ENCODE assay signal across 8 mouse cellular contexts in the genomic region with DNA sequence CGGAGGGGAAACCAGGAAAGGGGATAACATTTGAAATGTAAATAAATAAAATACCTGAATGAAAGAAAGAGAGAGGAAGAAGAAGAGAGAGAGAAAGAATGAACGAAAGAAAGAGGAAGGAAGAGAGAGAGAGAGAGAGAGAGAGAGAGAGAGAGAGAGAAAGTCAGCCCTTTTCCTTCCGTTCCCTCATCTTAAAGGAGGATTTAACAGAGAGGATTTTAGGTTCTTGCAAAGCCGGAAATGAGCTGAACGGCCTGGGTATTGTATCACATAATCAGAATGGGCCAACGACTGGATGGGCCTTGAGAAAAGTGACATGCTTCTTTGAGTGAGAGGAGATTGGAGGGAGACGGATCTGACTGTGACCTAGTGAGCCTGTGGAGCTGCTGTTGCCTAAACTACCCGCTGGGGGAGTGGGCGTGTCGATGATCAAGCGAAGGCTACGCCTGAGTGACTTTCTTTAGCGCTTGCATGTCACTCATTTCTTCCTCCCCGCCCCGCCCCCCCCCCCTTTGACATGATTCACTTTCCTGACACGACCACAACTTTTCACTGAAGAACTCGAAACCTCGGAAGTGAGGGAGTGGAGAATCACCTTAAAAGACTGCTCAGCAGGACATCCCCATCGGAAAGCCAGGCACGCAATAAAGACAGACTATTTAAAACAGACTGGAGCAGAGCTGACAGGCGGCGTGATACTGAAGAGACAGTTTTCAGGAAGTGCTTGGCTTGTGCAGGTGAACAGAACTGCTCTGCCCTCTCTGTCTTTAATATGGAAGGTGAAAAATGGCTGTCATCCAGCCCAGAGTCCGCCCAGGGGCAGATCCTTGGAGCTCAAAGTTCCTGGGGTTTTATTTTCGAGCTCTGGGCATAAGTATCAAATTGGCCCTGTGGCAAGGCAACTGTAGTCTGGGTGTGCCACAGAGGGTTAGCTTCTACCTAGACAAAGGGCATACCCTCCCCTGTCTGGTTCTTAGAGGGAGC. TPM values are rescaled to one million over a fixed set of nuclear protein-coding genes. Genes with fewer than 3 reads are reported as not detected.
DNase-seq lines count a peak whose midpoint lies in the region; ATAC-seq and TF ChIP-seq lines count a peak whose summit lies in the region.

No protein-coding gene starts in this region.

- in situ Hi-C loops in CH12.LX (cut with MboI; ENCODE audit: low pct_ligation_motif_present, low pct_unique_long_range_greater_than_20kb, low sequenced_read_pairs) = loop anchor here (5.0 kb wide), 3 partner anchors 88 to 372 kb away; no protein-coding TSS in a partner anchor

- no peak for TF ChIP-seq POLR2A in CH12.LX (IDR thresholded peaks at IDR 0.05; ENCODE audit: low read depth, low read length)

- TF ChIP-seq CTCF in CH12.LX (conservative IDR thresholded peaks at IDR 0.05 in 1 of 2, IDR thresholded peaks at IDR 0.05 in 1 of 2; ENCODE audit: low read depth in 2 of 2, low read length in 2 of 2) = peak in 1 of 2 experiments; percentile 43; a peak in 2 of 4 replicates

- peaks cover 3% of the 10 kb centered on the region for H3K27me3 ChIP-seq in CH12.LX (replicated peaks)
- peaks cover 45% of the 10 kb centered on the region for H3K27me3 ChIP-seq in forebrain, embryonic 12.5 days

- H3K9me3 ChIP-seq in CH12.LX (replicated peaks; ENCODE audit: low read length) = no peaks in the 10 kb centered on the region
- H3K9me3 ChIP-seq in forebrain, embryonic 12.5 days = no peaks in the 10 kb centered on the region

- H3K27ac ChIP-seq in CH12.LX (ENCODE audit: insufficient read depth, low read depth) = no peak overlapping the region
- no peak overlapping the region for H3K27ac ChIP-seq in forebrain, embryonic 12.5 days

- peak overlapping the region; percentile 58 for H3K9ac ChIP-seq in CH12.LX (ENCODE audit: insufficient read depth, low read depth)
- H3K9ac ChIP-seq in forebrain, embryonic 12.5 days = no peak overlapping the region

- H3K36me3 ChIP-seq in CH12.LX (replicated peaks in 1 of 2; ENCODE audit: control insufficient read depth in 1 of 2, insufficient read depth in 1 of 2, low read length in 1 of 2) = no peaks in the 10 kb centered on the region
- no peaks in the 10 kb centered on the region for H3K36me3 ChIP-seq in forebrain, embryonic 12.5 days (replicated peaks)

- peak; percentile 94 for DNase-seq in CH12.LX (ENCODE audit: extremely low read depth)
- peak; percentile 93 for DNase-seq in adrenal gland, postnatal 14 days
- peak; percentile 75 to 78 for DNase-seq in heart, postnatal 36 days
- peak; percentile 63 for DNase-seq in layer of hippocampus, adult 9-11 months
- peak; percentile 90 to 91 for DNase-seq in lung, postnatal 4 days
- peak; percentile 61 to 69 for DNase-seq in right cerebral cortex, adult 2 months (ENCODE audit: low spot score in 2 of 2)
- DNase-seq in yolk sac, embryonic 10.5 days (ENCODE audit: low spot score) = peak; percentile 59

- TF ChIP-seq RAD21 in CH12.LX (IDR thresholded peaks at IDR 0.05; ENCODE audit: low read depth, low read length) = peak; percentile 18

- WGBS in forebrain, embryonic 12.5 days = 3% methylated on average over 22 of the region's 24 CpGs

- no peaks in the 10 kb centered on the region for H3K79me2 ChIP-seq in CH12.LX (replicated peaks; ENCODE audit: control insufficient read depth, extremely low read depth, insufficient read depth, poor library complexity, severe bottlenecking)

- TF ChIP-seq EP300 in CH12.LX (IDR thresholded peaks at IDR 0.05; ENCODE audit: low read length) = 0 out of 2 replicates have a peak, but pooled peaks have one; percentile 25

- dilution Hi-C loops in CH12.LX (cut with MboI; ENCODE audit: extremely low pct_ligation_motif_present, extremely low pct_unique_long_range_greater_than_20kb, low sequenced_read_pairs) = no loop called here

- peak overlapping the region; percentile 100 for H3K4me2 ChIP-seq in CH12.LX (ENCODE audit: insufficient read depth, low read depth, poor library complexity, severe bottlenecking)
- peak overlapping the region; percentile 49 for H3K4me2 ChIP-seq in forebrain, embryonic 12.5 days

- H3K4me1 ChIP-seq in CH12.LX (ENCODE audit: control insufficient read depth in 1 of 2, insufficient read depth in 2 of 2) = peaks cover 2 to 32% of the 10 kb centered on the region in 2 experiments
- peaks cover 64% of the 10 kb centered on the region for H3K4me1 ChIP-seq in forebrain, embryonic 12.5 days

- peak overlapping the region; percentile 17 to 59 (median 39) for H3K4me3 ChIP-seq in CH12.LX (replicated peaks in 1 of 3; ENCODE audit: low read depth in 2 of 3, low read length in 2 of 3, poor library complexity in 1 of 3)
- peak overlapping the region; percentile 21 for H3K4me3 ChIP-seq in forebrain, embryonic 12.5 days (replicated peaks)

- peak; percentile 78 for ATAC-seq in forebrain, embryonic 12.5 days (ENCODE audit: low FRiP score)

- intact Hi-C loops in heart, postnatal 36 days (cut with DNase I) = loop anchor here (5.0 kb wide), 1 partner anchor 377 kb away; no protein-coding TSS in a partner anchor

TF ChIP-seq in CH12.LX, 34 proteins besides CTCF, POLR2A, EP300 and RAD21:
- TF ChIP-seq ELF1 (IDR thresholded peaks at IDR 0.05; ENCODE audit: low read depth, low read length) = peak; percentile 66
- 0 out of 2 replicates have a peak, but pooled peaks have one; percentile 11 for TF ChIP-seq TCF12 (IDR thresholded peaks at IDR 0.05; ENCODE audit: low read depth, low read length)
- no peak for TF ChIP-seq MXI1 (IDR thresholded peaks at IDR 0.05; ENCODE audit: low read depth, low read length)
- TF ChIP-seq BHLHE40 (IDR thresholded peaks at IDR 0.05; ENCODE audit: low read depth, low read length) = peak; percentile 51; the same call in 1 of the 2 replicates
- TF ChIP-seq GABPA (IDR thresholded peaks at IDR 0.05; ENCODE audit: insufficient replicate concordance, low read depth, low read length) = no peak
- TF ChIP-seq SIN3A (IDR thresholded peaks at IDR 0.05; ENCODE audit: low read length) = peak; percentile 53; the same call in 1 of the 2 replicates
- 0 out of 2 replicates have a peak, but pooled peaks have one; percentile 21 for TF ChIP-seq CHD2 (IDR thresholded peaks at IDR 0.05; ENCODE audit: low read length)
- TF ChIP-seq CHD1 (IDR thresholded peaks at IDR 0.05; ENCODE audit: low read depth, low read length) = no peak
- no peak for TF ChIP-seq NRF1 (IDR thresholded peaks at IDR 0.05; ENCODE audit: low read depth, low read length)
- no peak for TF ChIP-seq MYC (IDR thresholded peaks at IDR 0.05; ENCODE audit: low read depth, low read length)
- TF ChIP-seq SMC3 (IDR thresholded peaks at IDR 0.05; ENCODE audit: low read depth, low read length) = peak; percentile 24
- peak; percentile 63 for TF ChIP-seq MAZ (IDR thresholded peaks at IDR 0.05; ENCODE audit: low read depth, low read length)
- peak; percentile 56; the same call in 1 of the 2 replicates for TF ChIP-seq ETS1 (conservative IDR thresholded peaks at IDR 0.05; ENCODE audit: low read depth, low read length)
- TF ChIP-seq ZKSCAN1 (IDR thresholded peaks at IDR 0.05; ENCODE audit: borderline replicate concordance, low read depth, low read length) = no peak

RNA-seq across cellular contexts. Expression of a gene that starts 24.0 kb away (rescaled TPM):
- total RNA-seq in CH12.LX (2012; rRNA removed) = 2.4 and 5.9 TPM in 2 replicates
- 2.4 and 3.3 TPM in 2 replicates for total RNA-seq in CH12.LX (2014; rRNA removed)
- 7.3 and 10.3 TPM in 2 replicates for polyA plus RNA-seq in CH12.LX (2012; ENCODE audit: insufficient read length, low read depth)
- 31.1 and 33.7 TPM in 2 replicates for total RNA-seq in adrenal gland, postnatal 14 days (2021)
- polyA plus RNA-seq in forebrain, embryonic 12.5 days (2016; fragmentation: Nextera tagmentation; extraction: Ambion mirVana) = 10.9 and 13.1 TPM in 2 replicates
- total RNA-seq in heart, postnatal 36 days (2021) = 10 to 100 TPM; 25.3 to 29.8 TPM
